35 mouse cellular contexts compared by ENCODE assay signal in genomic region chr7:114766523-114766922, GRCm38 (mm10). TPM values are rescaled to one million over a fixed set of nuclear protein-coding genes. Genes with fewer than 3 reads are reported as not detected.
"Had no signal": no experiment of that assay in that cellular context is flagged by ENCODE, and none has a peak within 500 bp of the region (broad histone marks: within the 10 kb centered on the region; RNA-seq: fewer than 3 reads in every experiment).

No protein-coding gene starts in this region.

- H3K9me3 ChIP-seq: heart, embryonic 13.5 days; heart, embryonic 15.5 days; hindbrain, embryonic 13.5 days; hindbrain, embryonic 15.5 days; kidney, embryonic 15.5 days; limb, embryonic 13.5 days; limb, embryonic 15.5 days had no signal

- H3K9ac ChIP-seq: forebrain, postnatal 0 days; heart, embryonic 13.5 days; heart, embryonic 15.5 days; hindbrain, embryonic 13.5 days; hindbrain, embryonic 15.5 days; kidney, embryonic 15.5 days; limb, embryonic 13.5 days; limb, embryonic 15.5 days had no signal

- ATAC-seq: forebrain, postnatal 0 days; hindbrain, postnatal 0 days; intestine, embryonic 16.5 days had no signal

- H3K27ac ChIP-seq: gastrocnemius, adult 2 months; heart, adult 2 months; heart, embryonic 13.5 days; heart, embryonic 15.5 days; hindbrain, embryonic 13.5 days; hindbrain, embryonic 15.5 days; hindbrain, postnatal 0 days; kidney, embryonic 15.5 days; layer of hippocampus, adult 2 months; limb, embryonic 13.5 days; limb, embryonic 15.5 days had no signal

- H3K27me3 ChIP-seq: heart, embryonic 13.5 days; heart, embryonic 15.5 days; hindbrain, embryonic 13.5 days; hindbrain, embryonic 15.5 days; kidney, embryonic 15.5 days; limb, embryonic 13.5 days; limb, embryonic 15.5 days had no signal

- H3K4me3 ChIP-seq: gastrocnemius, adult 2 months; heart, adult 2 months; heart, embryonic 13.5 days; heart, embryonic 15.5 days; hindbrain, embryonic 13.5 days; hindbrain, embryonic 15.5 days; kidney, embryonic 15.5 days; layer of hippocampus, adult 2 months; limb, embryonic 13.5 days; limb, embryonic 15.5 days had no signal

- DNase-seq: forebrain, postnatal 0 days; gastrocnemius, adult 2 months; gastrocnemius, postnatal 14 days; gastrocnemius, postnatal 36 days; heart, adult 11 months; heart, adult 2 months; heart, postnatal 14 days; heart, postnatal 36 days; kidney, adult 11 months; kidney, adult 2 months; kidney, adult 9 months; kidney, postnatal 10 days; kidney, postnatal 25 days; kidney, postnatal 4 days; layer of hippocampus, adult 9-11 months; layer of hippocampus, postnatal 36 days; left cerebral cortex, postnatal 4 days had no signal

- H3K4me2 ChIP-seq: heart, embryonic 11.5 days; heart, embryonic 13.5 days; heart, embryonic 15.5 days; hindbrain, embryonic 13.5 days; hindbrain, embryonic 15.5 days; kidney, embryonic 15.5 days; limb, embryonic 13.5 days; limb, embryonic 15.5 days had no signal

- H3K4me1 ChIP-seq: hindbrain, embryonic 13.5 days; hindbrain, embryonic 15.5 days; kidney, embryonic 15.5 days; limb, embryonic 13.5 days; limb, embryonic 15.5 days had no signal

- H3K36me3 ChIP-seq: heart, embryonic 13.5 days; heart, embryonic 15.5 days; hindbrain, embryonic 13.5 days; hindbrain, embryonic 15.5 days; kidney, embryonic 15.5 days; limb, embryonic 13.5 days; limb, embryonic 15.5 days had no signal

RNA-seq across cellular contexts. Expression of gene Insc, which starts 23.0 kb away (rescaled TPM):
- total RNA-seq: hematopoietic stem cell, adult 5-6 weeks had no signal

RNA-seq across cellular contexts. Expression of gene Calcb, which starts 48.1 kb away (rescaled TPM):
- total RNA-seq: forebrain, postnatal 0 days; gastrocnemius, adult 2 months; gastrocnemius, postnatal 14 days; gastrocnemius, postnatal 36 days; hematopoietic stem cell, adult 5-6 weeks; layer of hippocampus, postnatal 36 days; left cerebral cortex, adult 8-10 months; left cerebral cortex, postnatal 10 days; left cerebral cortex, postnatal 25 days; liver, adult 2 months had no signal
- polyA plus RNA-seq: forebrain, postnatal 0 days; heart, embryonic 13.5 days; hindbrain, embryonic 11.5 days; kidney, adult 2 months; limb, embryonic 11.5 days; liver, adult 2 months had no signal
